Mouse (Mus musculus): Measurements from ENCODE around the gene Slc9a3r1. TPM values are rescaled to one million over a fixed set of nuclear protein-coding genes. Genes with fewer than 3 reads are reported as not detected.

The Slc9a3r1 gene
- total RNA-seq, 2 experiments from 2014 or later, result 79.2 to 86.5 TPM

GRCm38 (mm10) chr11:115160883-115161577 is 2.1 kb upstream of the Slc9a3r1 start:
- peak in 1 of 2 experiments; percentile 35 for DNase-seq (ENCODE audit: low spot score in 2 of 2)
- intact Hi-C loops (cut with DNase I), result loop anchor here (2.0 kb wide), 1 partner anchor 110 kb away; no protein-coding TSS in a partner anchor

GRCm38 (mm10) chr11:115161578-115162204 is 1.4 kb upstream of the Slc9a3r1 start:
- intact Hi-C loops (cut with DNase I), result loop anchor here (2.0 kb wide), 2 partner anchors 15 to 109 kb away; no protein-coding TSS in a partner anchor
- DNase-seq (ENCODE audit: low spot score in 2 of 2), result no peak

- intact Hi-C loops (cut with DNase I), result loop anchor here (2.0 kb wide), 1 partner anchor 15 kb away; no protein-coding TSS in a partner anchor
- DNase-seq (ENCODE audit: low spot score in 2 of 2), result no peak
These were observed 938 bp upstream of the Slc9a3r1 start for GRCm38 (mm10) chr11:115162205-115162601.

GRCm38 (mm10) chr11:115163568-115164150 is 518 bp downstream of the Slc9a3r1 start:
- DNase-seq (ENCODE audit: low spot score in 2 of 2), result no peak

GRCm38 (mm10) chr11:115164341-115164975 is 1.3 kb downstream of the Slc9a3r1 start:
- DNase-seq (ENCODE audit: low spot score in 2 of 2), result no peak
- intact Hi-C loops (cut with DNase I), result no loop called here

More at GRCm38 (mm10) chr11:115163568-115164150, 518 bp downstream of the Slc9a3r1 start:
- intact Hi-C loops (cut with DNase I), result loop anchor here (2.0 kb wide), 1 partner anchor 13 kb away; no protein-coding TSS in a partner anchor

GRCm38 (mm10) chr11:115164976-115165374 is 1.8 kb downstream of the Slc9a3r1 start:
- intact Hi-C loops (cut with DNase I), result no loop called here
- peak; percentile 21 to 54 for DNase-seq (ENCODE audit: low spot score in 2 of 2)

- no peak for DNase-seq (ENCODE audit: low spot score in 2 of 2)
- intact Hi-C loops (cut with DNase I), result no loop called here
These were observed 3.6 kb downstream of the Slc9a3r1 start for GRCm38 (mm10) chr11:115166776-115167175.

- no peak for DNase-seq (ENCODE audit: low spot score in 2 of 2)
These were observed 4.6 kb downstream of the Slc9a3r1 start for GRCm38 (mm10) chr11:115167631-115168249.

GRCm38 (mm10) chr11:115169430-115169829 is 6.3 kb downstream of the Slc9a3r1 start:
- no peak for DNase-seq (ENCODE audit: low spot score in 2 of 2)
- intact Hi-C loops (cut with DNase I), result no loop called here

More at GRCm38 (mm10) chr11:115167631-115168249, 4.6 kb downstream of the Slc9a3r1 start:
- intact Hi-C loops (cut with DNase I), result no loop called here

- no peak for DNase-seq (ENCODE audit: low spot score in 2 of 2)
- intact Hi-C loops (cut with DNase I), result no loop called here
These were observed 8.0 kb downstream of the Slc9a3r1 start for GRCm38 (mm10) chr11:115171125-115171524.

- intact Hi-C loops (cut with DNase I), result no loop called here
- no peak for DNase-seq (ENCODE audit: low spot score in 2 of 2)
These were observed 9.7 kb downstream of the Slc9a3r1 start for GRCm38 (mm10) chr11:115172825-115173287.

- DNase-seq (ENCODE audit: low spot score in 2 of 2), result no peak
- intact Hi-C loops (cut with DNase I), result no loop called here
These were observed 10.6 kb downstream of the Slc9a3r1 start for GRCm38 (mm10) chr11:115173549-115174339.

- DNase-seq (ENCODE audit: low spot score in 2 of 2), result peak in 1 of 2 experiments; percentile 12
- intact Hi-C loops (cut with DNase I), result loop anchor here (2.0 kb wide), 1 partner anchor 14 kb away; the partner anchor contains the start of gene Slc9a3r1
These were observed 13.5 kb downstream of the Slc9a3r1 start for GRCm38 (mm10) chr11:115176399-115177190.

GRCm38 (mm10) chr11:115177559-115178195 is 14.5 kb downstream of the Slc9a3r1 start:
- DNase-seq (ENCODE audit: low spot score in 2 of 2), result no peak

GRCm38 (mm10) chr11:115178766-115179165 is 15.6 kb downstream of the Slc9a3r1 start:
- intact Hi-C loops (cut with DNase I), result no loop called here
- DNase-seq (ENCODE audit: low spot score in 2 of 2), result no peak

More at GRCm38 (mm10) chr11:115177559-115178195, 14.5 kb downstream of the Slc9a3r1 start:
- intact Hi-C loops (cut with DNase I), result loop anchor here (2.0 kb wide), 1 partner anchor 15 kb away; the partner anchor contains the start of gene Slc9a3r1

- intact Hi-C loops (cut with DNase I), result no loop called here
- DNase-seq (ENCODE audit: low spot score in 2 of 2), result peak in 1 of 2 experiments; percentile 52
These were observed 16.1 kb downstream of the Slc9a3r1 start for GRCm38 (mm10) chr11:115179191-115179590.

- DNase-seq (ENCODE audit: low spot score in 2 of 2), result no peak
- intact Hi-C loops (cut with DNase I), result no loop called here
These were observed 16.7 kb downstream of the Slc9a3r1 start for GRCm38 (mm10) chr11:115179881-115180280.
